Mouse (Mus musculus) ES-CJ7 (cell line): ENCODE measurements at regions not wholly inside any gene's neighbourhood (a gene's known extent, or its start where the extent isn't known, plus 50 kb on each side); places are given as distances from the start of the nearest gene placed in this dataset.
"Not testable (repeated sequence)": the region's sequence is repeated elsewhere in the genome, so short reads cannot be mapped to it uniquely, and the experiment has no call there.

ENCODE experiments used
- DNase-seq: peaks from one replicate; pipeline ENCODE4 v3.0.0; 2011; ENCODE audit warnings: low read depth, low spot score

DNA sequence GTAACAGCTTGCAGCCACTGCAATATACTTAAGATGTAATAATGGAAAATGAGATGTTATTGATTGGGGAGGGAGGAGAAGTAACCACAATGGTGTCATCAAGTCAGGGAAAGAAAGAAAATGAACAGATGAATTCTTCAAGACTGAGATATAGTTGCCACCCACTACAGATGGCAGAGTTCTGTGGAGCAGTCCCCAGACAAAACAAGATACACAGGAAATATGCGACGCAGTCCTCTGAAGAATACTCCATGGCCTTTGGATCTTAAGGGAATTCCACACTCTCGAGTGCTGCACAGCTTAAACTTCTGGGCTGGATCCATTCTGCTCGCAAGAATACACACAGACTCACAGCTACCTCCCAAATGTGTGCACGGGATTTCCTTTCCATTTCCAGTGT lies 113.4 kb downstream of the Sox4 start:
- DNase-seq = no peak

DNA sequence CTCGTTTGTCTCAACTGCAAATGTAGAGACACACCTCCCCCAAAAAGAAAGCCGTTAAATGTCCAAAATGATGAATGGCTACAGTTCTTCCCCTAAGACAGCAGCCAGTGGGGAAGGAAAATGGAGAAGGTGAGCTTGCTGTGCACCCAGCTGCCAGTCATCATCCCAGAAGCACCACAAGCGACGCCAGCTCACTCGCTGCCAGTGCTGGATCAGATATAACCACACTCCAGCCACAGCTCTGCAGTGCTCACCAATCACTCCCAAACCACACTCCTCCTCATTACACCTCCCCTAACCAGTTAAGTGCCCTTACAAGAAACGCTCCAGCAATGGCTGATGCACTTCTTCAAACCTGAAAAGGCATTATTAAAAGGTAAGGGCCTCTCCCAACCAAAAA lies 114.4 kb downstream of the Sox4 start:
- DNase-seq = no peak

DNA sequence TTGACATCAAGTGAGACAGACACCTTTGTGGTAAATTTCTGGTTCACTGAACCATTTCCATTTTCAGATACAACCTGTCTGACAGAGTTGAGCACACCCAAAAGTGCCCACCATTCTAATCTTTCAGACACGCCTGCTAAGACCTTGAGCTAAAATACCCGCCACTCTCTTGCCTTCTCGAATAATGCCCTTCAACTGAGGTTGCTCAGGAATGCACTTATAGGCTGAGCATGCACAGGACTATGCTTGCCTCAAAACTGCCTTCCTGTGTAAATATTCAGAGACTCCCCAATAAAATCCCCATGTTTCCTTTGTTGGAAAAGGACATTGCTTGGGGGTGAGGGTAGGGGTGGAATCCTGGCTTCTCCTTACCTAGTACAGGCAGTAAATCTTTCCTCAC lies 115.3 kb downstream of the Sox4 start:
- no peak for DNase-seq

DNA sequence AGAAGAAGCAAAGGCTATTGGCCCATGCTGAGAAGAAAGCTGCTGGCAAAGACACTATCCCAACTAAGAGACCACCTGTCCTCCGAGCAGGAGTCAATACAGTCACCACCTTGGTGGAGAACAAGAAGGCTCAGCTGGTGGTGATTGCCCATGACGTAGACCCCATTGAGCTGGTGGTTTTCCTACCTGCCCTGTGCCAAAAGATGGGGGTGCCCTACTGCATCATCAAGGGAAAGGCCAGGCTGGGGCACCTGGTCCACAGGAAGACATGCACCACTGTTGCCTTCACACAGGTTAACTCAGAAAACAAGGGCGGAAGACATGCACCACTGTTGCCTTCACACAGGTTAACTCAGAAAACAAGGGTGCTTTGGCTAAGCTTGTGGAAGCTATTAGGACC lies 116.3 kb downstream of the Sox4 start:
- not testable (repeated sequence) for DNase-seq

DNA sequence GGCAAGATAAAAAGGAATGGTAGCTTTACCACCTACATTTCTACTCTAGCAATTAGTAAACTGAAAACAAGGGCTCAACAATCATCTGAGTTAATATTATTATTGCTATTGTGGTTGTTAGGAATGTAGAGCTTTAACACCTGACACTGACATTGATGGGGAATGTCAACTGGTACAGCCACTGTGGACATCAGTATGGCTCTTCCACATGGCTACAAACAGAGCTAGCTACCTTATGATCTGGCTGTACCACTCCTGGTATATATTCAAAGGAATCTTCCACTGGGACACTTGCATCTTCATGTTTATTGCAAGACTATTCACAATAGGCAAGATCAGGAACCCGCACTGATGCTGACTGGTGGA lies 119.8 kb downstream of the Sox4 start:
- DNase-seq = no peak

DNA sequence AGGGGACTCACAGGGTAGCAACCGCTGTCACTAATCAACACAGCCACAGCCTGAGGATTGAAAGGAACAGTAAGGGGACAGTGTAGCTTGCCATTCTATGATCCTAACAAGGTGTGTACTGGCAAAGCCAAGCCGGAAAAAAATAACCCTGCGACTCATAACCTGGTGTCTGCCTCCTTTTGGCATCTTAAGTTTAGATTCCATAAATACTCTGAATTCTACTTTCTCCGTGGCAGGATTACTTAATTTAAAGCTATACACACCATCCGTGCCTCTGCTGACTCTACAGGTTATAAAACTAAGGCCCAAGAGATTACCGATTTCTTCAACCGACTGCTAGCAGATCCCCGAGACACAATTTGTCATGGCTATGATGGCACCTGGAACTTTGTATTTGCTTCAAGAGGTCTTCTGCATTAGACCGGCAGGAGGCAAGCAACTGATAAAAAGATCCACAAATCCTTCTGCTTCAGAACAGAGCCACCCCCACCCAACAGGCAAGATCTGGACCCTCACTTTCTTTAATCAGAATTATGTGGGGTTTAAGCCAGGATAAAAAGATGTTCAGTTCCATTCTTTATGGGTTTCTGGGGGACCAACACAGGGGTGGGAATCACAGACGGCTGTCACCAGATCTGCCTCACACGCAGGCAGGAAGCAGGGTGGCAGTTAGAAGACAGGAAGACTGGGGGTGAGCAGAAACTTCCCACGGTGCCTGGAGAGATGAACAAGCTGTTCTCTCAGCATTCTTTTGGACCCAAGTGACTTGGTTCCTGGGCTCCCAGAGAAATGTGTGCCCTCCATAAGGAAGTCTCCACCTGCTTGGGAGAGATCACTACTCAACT lies 120.4 kb downstream of the Sox4 start:
- DNase-seq = no peak

DNA sequence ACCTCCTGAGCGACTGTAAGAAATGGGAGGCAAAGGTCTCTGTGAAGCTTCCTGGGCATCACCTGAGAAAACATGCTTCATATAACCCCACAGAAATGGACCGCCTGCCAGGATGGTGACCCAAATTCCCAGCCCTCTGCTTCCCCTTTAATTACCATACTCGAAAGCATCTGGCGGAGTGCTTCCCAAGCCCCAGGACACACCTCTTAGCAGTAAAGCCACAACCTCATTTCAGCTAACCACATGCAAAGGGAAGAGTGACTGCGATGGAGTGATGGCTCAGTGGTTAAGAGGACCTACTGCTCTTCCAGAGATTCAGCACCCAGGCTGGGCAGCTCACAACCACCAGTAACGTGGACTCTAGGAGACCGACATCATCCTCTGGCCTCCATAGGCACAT lies 127.2 kb downstream of the Sox4 start:
- no peak for DNase-seq

DNA sequence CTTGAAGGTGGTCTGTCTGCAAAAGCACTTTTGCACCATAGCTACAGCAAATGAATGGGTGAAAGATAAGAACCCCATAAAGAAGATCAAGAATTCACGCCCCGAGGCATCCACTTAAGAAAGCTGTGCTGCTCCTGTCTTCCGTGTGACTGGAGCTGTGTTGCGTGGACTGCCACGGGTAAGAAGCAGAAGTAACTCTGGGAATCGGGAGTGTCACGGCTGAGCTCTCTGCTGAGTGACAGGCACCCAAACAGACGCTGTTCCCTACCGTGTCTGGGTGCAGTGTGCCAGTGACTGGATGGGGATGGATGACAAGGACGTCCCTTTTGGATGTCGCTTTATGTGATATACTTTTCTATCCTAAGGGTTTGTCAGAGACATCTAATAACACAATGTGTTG lies 129.5 kb downstream of the Sox4 start:
- DNase-seq = no peak

DNA sequence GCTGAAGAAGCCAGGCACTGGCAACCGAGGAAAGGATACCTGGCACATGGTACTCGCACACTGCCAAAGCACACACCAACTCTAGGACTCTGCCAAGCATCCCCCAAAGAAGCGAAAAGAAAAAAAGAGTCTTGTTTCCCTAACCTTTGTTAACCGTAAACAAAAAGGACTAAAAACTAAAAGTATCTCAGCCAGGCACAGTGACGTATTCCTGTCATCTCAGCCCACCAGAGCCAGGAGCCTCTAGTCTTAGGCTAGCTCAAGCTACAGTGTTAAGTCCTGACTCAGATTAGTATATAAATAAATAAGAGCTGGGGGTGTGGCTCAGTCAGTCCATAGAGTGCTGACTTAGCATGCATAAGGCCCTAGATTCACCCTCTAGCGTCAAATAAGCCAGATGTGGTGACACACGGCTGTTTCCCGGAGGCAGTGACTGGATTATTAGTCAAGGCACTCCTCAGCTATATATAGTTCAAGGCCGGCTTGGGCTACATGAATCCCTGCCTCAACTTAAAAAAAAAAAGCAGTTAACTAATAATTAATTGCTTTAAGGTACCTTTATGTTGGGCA lies 130.1 kb downstream of the Sox4 start:
- no peak for DNase-seq

DNA sequence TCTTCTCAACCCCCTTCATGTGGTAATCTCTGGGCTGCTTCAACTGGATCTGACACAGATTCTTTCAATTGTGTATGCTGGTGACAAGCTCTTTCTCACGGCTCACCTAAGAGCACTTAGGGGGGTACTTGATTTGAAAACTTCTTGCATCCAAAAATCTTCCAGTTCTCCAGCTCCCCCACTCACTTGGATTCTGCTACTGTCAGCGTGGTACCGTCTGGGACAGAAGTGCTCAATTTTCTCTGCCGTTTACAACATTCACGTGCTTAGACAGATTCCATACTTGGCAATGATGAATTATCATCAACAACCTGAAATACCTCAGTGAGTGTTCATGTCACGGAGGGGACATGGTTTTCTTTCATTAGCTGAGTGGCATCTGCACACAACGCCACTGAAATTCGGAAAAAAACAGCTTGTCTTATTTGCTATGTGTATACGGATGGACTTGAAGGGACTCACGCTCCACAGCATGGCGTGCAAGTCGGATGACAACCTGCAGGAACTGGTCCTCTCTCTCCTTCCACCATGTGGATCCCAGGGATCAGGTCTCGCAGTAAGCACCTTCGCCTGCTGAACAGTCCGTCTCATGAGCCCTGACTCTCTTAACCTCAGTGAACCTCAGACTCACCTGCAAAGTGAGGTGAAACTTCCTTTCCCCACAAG lies 132.5 kb downstream of the Sox4 start:
- no peak for DNase-seq

DNA sequence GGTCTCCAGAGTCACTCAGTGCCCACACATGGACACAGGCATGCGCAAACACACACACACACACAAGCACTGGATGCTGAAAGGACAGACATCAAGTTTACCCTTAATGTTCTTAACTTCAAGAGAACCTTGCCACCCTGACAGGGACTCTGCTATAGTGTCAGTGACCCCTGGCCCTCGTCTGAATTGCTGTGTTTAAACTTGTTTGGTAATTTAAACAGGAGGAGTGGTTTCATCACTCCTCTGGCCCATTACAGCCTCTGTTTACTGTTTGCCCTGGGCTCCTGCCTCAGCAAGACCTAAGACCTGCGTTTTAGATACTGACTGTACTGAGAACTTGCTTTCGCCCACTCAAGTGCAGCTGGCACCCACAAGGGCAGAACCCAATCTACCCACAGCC lies 139.4 kb downstream of the Sox4 start:
- no peak for DNase-seq

DNA sequence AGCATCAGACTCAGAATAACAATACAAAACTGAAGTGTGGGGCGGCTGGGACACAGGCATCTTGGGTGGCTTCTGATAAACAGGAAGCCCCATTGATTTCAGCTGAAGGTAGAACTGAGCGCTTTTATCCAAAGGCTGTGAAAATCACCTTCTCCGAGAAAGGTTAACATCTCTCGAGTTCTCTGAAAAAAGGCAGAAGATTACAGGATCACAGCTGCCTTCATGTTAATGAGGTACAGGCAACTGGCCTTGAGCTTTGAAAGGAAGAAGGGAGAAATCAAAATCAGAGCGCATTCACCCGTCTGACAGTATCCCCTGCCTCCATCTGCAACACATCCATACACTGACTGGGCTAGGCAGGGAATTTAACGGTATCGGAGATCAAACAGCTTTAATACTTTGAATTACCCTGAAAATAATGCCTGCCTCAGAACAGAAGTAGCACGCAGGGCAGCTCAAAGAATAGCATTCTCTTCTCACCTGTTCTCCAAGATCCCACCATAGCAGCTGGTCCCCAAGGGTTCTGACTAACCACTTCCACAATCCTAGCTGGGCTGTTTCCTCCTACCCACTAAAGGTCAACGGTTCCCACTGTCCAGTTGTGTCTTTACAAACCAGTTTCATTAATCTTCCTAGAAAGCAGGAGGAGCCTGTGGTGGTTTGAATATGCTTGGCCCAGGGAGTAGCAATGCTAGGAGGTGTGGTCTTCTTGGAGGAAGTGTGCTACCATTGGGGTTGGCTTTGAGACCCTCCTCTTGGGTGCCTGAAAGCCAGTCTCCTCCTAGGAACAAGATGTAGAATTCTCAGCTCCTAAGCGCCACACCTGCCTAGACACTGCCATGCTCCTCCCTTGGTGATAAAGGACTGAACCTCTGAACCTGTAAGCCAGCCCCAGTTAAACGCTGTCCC lies 141.6 kb downstream of the Sox4 start:
- peak; percentile 68 for DNase-seq

DNA sequence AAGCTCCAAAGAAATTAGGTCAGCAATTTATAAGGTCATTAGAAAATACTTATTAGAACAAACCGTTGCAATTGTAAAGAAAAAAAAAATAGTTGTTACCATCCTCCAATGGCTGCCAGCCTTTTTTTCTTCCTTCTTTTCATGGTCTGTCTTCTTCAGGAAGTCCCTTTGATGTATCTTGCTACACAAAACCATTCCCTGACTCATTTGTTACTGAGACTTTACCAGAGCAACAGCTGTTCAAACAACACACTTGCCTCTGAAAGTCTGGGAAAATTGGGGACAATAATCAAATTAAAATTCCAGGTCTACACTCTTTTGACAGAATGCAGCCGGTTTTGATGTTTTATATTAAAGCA lies 142.5 kb downstream of the Sox4 start:
- DNase-seq = peak; percentile 16

DNA sequence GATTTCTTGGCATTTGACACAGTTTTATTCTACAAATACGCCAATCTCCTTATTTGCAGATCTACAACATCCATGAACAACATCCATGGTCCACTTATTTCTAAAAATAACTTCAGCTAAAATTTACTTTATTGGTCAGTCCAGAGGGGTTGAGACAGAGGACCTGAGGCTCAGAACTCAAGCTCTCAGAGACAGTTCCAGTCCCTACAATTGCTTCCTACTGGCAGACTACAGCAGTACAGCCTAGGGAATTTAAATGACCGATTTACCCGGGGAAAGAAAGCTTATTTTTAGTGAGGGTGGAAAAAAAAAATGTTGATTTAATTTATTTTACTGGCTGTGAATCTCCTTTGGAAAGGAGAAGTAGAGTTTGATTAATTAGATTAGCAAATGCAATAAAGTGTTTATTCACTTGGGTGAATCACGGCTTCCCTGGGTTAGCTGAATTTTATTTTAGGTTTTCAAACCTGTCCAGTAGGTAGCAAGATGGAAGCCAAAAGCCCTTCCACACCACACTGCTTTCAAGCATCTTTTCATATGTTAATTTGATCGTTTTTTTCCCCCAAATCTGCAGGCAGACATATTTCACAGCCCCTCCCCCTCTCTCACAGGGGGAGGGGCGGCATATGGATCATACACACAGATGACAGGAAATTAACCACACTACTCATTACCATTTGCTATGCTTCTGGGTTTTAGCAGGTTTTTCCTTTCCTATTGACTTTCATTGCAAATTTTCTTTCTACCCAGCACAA lies 143.0 kb downstream of the Sox4 start:
- peak; percentile 64 for DNase-seq

DNA sequence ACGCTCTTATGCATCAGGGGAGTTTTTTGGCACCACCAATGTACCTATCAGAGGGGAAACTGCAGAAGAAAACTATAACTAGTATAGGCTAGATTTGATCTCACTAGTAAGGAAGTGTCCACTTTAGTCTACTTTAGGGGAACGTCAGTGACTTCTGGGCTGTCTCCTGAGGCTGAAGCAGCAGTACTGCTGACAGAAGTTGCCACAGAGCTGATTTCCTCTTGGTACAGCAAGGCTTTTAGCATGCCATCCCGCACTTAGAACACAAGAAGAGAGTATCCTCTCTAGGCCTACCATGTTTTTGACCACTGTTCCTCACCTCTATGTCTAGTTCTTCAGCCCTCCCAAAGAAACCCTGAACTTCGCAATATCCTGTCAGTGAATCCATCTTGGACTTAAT lies 148.2 kb downstream of the Sox4 start:
- DNase-seq = no peak

DNA sequence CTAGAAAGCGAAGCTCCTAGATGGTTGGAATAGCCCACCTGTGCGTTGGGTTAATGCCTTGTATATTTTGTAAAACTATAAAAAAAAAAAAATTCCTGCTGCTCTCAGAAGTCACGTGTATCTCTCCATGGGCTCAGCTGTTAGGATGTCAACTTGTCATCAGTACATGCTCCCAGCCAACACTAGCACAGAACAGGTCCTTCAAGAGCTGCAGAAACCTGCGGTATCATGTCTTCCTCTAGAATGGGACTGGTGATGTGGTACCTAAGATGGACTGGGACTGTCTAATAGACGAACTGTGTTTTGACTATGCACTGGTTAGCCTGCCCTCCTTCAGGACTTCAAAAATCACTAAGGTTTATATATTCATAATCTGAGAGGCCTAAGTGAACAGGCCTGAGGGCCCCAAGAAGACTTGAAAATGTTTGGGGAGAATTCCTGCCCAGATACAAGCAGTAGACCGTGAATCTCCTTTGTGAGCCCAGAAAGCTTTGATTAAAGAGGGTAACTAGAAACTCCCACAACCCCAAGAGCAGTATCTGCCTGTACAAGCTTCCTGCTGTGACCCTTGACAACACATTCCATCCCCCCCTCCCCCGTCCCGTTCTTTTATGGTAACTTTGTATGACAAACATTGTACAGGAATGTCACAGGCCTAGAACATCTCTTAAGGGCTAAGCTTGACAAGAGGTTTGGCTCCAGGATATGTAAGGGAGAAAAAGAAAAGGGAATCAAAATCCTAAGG lies 152.1 kb downstream of the Sox4 start:
- peak; percentile 24 for DNase-seq

DNA sequence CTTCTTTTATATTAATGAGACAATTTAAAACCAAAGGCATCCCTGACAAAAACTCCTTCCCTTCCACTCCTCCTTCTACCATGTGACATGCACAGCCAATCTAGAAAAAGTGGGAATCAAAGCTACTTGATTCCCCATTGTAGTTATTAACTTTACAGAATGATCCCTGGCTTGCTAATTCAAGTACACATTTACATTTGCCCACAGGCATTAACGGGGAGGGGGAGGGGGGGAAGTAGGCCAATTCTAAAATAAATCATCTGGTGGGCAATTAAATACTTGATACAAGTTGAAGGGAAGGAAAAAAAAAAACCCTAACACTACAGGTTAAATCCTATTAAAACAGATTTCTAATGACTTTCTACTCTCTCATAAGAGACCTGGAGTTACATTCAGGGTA lies 152.8 kb downstream of the Sox4 start:
- DNase-seq = no peak

DNA sequence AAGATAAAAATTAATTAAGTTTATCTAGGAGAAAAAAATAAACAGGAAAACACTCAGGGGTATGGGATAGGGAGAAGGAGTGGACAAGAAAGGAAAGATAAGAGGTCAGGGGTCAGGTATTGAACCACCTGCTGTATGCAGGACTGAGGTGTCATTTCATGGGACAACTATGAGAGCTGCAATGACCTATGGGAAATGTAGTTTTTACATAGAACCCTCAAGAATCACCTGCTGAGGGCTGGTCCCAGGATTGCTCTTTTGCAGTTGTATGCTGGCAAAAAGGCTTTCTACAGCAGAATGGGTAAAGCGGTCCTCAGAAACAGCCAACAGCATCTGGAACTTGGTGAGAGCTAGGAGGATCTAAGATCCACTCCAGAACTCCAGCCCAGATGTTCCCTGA lies 154.0 kb downstream of the Sox4 start:
- no peak for DNase-seq

DNA sequence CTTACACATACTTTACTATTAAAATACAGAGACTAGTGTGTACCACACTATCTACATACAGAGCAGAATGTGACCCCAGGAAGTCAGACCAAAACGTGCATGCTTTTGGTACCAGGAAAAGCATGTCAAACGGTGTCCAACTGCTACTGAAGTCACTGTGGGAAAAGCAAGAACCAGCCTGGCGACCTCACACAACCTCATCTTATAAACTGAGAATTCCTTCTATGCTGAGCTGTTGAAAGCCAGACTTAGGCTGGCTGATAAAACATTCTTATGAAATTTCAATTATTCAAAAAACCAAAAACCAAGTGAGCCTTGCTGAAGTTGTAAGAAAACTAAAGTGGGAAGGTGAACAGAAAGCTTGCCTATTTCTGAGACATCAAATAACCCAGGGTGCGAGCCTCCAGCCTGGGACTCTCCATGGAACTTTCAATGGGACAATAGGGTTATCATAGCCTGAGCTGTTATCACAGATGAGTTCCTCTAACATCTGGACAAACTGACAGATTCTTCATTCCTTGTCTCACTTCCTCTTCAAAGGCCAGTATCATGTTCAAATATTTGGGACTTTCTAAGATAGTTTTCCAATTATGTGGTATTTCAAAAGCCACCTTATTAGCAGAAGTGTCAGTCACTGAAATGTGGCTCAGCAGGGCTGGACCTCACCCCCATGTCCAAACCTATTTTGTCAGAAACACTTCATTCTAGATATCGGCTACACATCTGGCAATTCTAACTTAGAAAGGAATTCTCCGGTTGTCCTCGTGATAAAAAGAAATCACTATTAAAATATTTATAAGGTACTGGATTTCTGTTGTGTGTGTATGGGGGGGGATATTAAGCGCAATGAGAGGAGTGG lies 155.7 kb downstream of the Sox4 start:
- DNase-seq = no peak

DNA sequence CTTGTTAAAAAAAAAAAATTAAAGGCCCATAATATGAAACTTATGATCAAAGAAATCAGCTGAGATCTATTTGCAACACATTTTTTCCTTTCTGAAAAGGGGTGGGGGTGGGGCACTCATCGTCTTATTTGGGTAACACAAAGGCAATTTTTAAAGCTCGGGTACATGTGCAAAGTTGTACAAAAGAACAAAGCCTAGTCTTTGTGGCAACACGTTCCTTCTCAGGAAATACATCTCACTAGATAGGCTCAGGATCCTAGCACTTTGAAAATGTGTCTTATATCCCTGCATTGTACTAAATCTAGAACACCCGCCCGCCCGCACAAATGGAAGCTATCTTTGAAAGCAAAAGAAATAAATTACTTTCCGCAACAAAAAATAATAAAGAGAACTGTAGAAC lies 158.2 kb downstream of the Sox4 start:
- no peak for DNase-seq
